Mouse (Mus musculus) mesoderm, embryonic 11.5 days (tissue): ENCODE measurements around the gene Atp2b4.
"Not testable (repeated sequence)": the region's sequence is repeated elsewhere in the genome, so short reads cannot be mapped to it uniquely, and the experiment has no call there.

Experiments used
- DNase-seq: peaks from one replicate; pipeline ENCODE4 v3.0.0-alpha.2; 2012; ENCODE audit warnings: low read depth, low spot score

Gene Atp2b4

DNA sequence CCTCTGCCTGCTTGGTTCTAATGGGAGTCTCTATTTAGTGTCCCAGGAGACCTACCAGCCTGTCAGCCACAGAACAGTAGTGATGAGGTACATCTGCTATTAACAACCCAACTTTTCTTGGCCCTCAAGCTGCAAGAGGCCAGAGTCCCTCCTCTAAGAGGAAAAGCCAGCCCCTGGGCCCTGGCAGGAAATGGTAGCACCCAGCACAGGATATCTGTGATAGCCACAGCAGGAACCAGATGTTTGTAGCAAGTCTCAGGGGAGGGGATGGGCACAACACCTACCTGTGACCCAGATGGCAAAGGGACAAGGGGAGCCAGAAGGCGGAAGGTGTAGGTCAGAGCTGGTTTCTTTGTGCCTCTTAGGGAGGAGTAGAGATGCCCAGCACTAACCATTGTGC, 106.0 kb downstream of the Atp2b4 start:
- DNase-seq, result no peak

- peak; percentile 41 for DNase-seq
These were observed 106.5 kb downstream of the Atp2b4 start for GRCm38 (mm10) chr1:133694301-133694700.

DNA sequence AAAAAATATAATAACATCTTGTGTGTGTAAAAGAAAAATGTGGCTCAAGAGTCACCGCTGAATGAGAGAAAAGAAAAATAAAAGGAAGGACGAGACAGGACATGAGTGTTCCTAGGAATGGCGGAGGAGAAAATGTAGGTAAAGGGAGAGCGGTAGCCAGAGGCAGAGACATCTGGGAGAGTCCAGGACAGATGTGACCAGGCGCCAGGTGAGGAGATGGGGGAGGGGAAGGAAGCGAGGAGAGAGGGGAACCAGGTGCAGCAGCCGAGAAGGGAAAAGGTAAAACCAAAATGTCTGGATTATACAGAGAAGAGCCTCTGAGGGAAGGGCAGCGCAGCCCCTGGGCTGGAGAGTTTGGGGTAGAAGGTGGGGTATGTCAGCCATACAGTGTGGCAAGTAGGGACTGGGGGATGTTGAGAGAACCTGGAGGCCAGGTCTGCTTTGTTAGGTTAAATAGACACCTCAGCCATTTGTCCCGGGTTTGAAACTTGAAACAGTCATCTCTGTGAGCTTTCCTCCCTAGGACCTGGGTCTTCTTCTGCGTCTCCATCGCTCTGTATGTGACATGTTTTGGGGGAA, 107.2 kb downstream of the Atp2b4 start:
- no peak for DNase-seq

DNA sequence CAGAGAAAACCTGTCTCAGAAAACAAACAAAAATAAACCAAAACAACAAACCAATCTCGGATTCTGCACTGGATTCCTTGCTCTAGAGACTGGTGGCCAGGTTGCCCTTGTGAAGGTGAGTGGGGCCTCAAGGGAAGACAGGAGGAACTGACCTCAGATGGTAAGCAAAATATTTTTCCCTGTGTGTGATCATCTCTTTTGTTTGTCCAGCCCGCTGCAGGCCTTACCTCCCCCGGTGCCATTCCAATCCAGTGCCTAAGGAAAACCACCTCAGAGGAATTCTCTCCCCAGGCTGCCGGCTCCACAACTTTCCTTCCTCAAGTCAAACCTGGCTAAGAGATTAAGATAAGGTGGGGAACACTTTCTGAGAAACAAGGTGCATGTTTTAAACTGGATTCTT, 108.6 kb downstream of the Atp2b4 start:
- DNase-seq, result no peak

DNA sequence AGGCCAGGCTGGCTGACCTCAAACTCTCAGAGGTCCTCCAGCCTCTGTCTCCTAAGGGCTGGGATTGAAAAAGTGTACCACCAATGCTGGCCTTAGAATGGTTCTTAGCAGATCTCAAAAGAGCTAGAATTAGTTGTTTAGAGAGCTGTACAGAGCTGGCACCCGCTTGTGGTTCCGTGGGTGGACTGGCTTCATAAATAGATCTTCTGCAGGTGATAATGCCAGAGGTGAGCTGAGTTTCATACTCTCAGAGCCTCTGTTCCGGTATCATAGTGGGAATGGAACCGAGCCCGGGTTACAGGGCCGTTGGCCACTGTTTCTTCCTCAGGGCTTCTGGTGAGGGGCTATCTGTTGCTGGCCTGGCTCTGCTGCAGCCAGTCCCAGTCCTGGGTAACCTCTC, 109.8 kb downstream of the Atp2b4 start:
- no peak for DNase-seq

- no peak for DNase-seq
These were observed 110.9 kb downstream of the Atp2b4 start, which contains the start of gene Lax1 for GRCm38 (mm10) chr1:133689897-133690296. Gene Lax1, minus strand, starts transcription at chr1:133690108.

- no peak for DNase-seq
These were observed 112.5 kb downstream of the Atp2b4 start for GRCm38 (mm10) chr1:133688301-133688700.

- DNase-seq, result no peak
These were observed 114.9 kb downstream of the Atp2b4 start for GRCm38 (mm10) chr1:133685749-133686519.

DNA sequence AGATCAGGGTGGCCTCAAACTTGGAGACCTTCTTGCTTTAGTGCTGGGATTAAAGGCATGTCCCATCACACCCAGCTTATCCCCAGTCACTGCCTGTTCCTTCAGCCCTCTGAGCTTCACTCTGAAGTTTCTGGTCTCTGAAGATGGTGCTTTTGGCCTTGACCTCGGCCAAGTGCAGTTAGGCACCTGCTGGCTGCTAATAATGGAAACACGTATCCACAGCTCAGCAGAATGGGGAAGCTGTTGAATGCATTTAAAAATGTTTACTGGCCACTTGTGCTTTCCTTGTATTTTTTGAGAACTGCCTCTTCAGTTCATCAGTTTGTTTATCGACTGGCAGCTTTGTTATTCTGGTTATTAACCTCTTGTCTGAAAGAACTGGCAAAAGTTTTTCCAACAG, 129.0 kb downstream of the Atp2b4 start:
- no peak for DNase-seq

DNA sequence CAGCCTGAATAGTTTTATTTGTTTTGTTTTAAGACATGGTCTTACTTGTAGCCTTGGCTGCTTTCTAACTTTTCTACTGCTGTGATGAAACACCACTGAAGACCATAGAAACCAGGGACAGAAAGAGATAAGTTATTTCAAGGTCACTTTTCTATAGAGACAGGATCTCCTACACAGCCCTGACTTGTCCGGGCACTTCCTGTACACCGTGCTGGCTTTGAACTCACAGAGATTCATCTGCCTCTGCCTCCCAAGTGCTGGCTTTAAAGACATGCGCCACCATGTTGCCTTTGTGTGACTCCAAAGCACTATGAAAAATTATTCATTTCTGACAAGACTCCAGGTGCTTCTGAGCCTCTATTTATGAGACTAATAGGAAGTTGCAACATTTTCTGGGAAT, 129.6 kb downstream of the Atp2b4 start:
- DNase-seq, result no peak

DNA sequence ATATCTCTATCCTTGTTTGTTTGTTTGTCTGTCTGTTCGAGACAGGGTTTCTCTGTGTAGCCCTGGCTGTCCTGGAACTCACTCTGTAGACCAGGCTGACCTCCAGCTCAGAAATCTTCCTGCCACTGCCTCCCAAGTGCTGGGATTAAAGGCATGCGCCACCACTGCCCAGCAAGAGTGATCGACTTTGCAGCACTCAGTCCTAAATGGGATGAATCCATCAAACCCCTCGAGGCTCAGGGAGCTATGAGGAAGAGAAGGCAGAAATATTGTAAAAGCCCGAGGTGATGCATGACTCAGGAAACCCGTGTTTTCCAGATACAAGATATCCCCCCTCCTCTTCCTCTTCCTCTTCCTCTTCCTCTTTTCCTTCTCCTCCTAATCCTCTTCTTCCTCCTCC, 130.1 kb downstream of the Atp2b4 start:
- no peak for DNase-seq

GRCm38 (mm10) chr1:133670190-133670589, 130.7 kb downstream of the Atp2b4 start:
- DNase-seq, result no peak

DNA sequence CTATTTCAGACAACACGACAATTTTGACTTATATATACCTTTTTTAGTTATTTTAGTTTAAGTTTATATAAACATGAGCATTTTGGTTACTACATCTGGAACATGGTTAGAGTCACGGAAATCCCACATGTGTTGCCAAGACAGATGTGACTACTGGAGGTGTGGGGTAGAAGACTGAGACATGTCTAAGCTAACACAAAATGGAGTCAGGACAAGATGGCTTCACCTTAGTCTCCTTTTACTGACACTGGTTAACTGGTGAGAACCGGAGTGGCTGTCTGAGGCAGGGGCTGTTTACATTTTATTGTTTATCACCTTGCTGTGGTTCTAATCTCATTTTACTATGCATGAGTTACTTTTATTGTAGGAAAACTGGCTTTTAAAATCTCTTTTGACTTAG, 132.2 kb downstream of the Atp2b4 start:
- DNase-seq, result no peak

- DNase-seq, result no peak
These were observed 133.1 kb downstream of the Atp2b4 start for GRCm38 (mm10) chr1:133667721-133668120.

DNA sequence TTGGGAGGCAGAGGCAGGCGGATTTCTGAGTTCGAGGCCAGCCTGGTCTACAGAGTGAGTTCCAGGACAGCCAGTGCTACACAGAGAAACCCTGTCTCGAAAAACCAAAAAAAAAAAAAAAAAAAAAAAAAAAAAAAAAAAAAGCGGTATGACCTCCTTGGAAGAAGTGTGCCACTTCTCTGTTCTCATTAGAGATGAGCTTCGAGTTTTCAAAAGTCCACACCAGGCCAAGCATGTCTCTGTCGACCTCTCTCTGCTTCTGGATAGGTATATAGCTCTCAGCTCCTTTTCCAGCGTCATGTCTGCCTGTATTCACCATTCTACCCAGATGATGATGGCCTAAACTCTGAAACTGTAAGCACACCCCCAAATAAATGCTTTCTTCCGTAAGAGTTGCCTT, 135.1 kb downstream of the Atp2b4 start:
- DNase-seq, result not testable (repeated sequence)

- no peak for DNase-seq
These were observed 136.5 kb downstream of the Atp2b4 start for GRCm38 (mm10) chr1:133664203-133664970.

- no peak for DNase-seq
These were observed 137.4 kb downstream of the Atp2b4 start for GRCm38 (mm10) chr1:133663427-133663826.

DNA sequence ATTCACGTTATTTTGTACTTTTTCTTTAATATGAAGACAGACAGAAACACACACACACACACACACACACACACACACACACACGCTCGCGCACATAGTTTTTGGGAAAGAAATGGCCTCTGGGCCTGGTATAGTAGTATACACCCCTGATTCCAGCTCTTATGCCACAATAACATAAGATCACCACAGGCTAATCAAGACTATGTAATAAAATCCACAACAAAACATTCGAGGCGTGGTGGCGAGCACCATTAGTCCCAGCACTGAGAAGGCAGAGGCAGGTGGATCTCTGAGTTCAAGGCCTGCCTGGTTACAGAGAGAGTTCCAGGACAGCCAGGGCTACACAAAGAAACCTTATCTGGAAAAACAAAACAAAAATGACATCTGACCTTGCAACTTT, 137.9 kb downstream of the Atp2b4 start:
- DNase-seq, result no peak

GRCm38 (mm10) chr1:133661203-133661933, 139.5 kb downstream of the Atp2b4 start, which contains the start of gene Gm38394:
Gene Gm38394, minus strand, starts transcription at chr1:133661318.
- peak; percentile 96 for DNase-seq

DNA sequence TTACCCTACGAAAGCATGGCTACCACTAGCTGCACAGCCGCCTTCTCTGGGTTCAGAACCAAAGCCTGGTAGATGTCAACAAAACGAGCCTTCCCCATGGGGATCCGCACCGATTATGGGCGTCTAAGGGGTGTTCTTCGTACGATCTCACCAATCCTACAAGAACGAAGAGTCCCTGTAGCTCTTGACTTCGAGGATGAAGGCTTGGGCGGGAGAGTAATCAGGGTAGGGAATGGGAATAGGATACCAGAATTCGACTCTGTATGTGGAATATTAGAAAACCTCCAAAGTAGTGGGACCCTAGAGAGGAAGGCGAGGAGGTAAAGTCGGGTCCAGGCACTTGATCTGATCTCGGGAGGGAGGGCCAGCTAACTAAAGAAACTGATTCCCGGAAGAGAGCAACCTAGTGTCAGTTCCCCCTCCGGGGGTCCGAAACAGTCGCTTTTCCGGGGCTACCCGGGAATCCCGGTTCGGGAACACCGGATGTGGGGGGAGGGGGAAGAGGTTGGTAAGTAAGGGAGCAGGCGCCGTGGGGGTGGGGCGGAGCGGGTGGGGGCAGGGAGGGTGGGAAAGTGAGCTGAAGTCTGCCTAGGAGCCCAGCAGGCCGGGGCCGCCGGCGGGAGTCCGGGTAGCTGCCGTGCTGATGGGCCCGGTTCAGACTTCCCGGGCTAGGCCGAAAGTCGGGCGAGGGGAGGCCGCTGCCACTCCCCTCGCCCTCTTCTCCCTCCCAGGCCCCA, 140.2 kb downstream of the Atp2b4 start, which contains the start of gene Zbed6:
Gene Zbed6 (minus strand): TSS at position 420 of the 737 bp plus-strand sequence.
- DNase-seq, result peak; percentile 76

DNA sequence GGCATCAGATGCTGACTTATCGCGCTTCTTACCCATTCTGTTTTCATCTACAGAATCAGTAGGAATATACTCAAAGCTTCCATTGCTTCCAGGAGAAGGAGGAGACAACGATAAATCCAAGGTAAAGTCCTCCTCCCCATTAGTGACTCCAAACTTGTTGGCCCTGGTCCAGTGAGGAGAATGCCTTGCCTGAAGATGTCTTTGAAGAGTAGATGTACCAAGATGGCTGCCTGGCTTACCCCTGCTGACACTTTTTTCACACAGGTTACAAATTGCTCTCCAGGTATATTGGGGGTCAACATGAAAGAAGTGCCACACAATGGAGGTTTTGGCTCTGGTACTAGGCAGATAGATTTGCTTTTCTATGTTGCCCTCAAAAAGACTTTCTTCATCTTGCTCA, 142.0 kb downstream of the Atp2b4 start:
- DNase-seq, result no peak
